Mouse (Mus musculus) CH12.LX (cell line): ENCODE results near the gene Immp2l. TPM values are rescaled to one million over a fixed set of nuclear protein-coding genes. Genes with fewer than 3 reads are reported as not detected.

Experiments used
- DNase-seq: peaks from one replicate; pipeline ENCODE4 v3.0.0-alpha.2; 2013; ENCODE audit errors: extremely low read depth
- H3K27ac ChIP-seq: 2 replicates; pipeline ENCODE4 v1.5.1; 2012; ENCODE audit warnings: low read depth, mild to moderate bottlenecking, control low read depth, moderate library complexity; ENCODE audit not compliant: insufficient read depth
- H3K27me3 ChIP-seq: replicated peaks from 2 replicates; pipeline ENCODE3; 2012; ENCODE audit warnings: inconsistent platforms
- H3K36me3 ChIP-seq, 2 experiments: replicated peaks in 1 of 2; 2 replicates each; pipeline versions ENCODE3 to v1.6.1; 2012; ENCODE audit warnings: inconsistent platforms in 1 of 2, low read length in 1 of 2, mild to moderate bottlenecking in 1 of 2, mixed read lengths in 1 of 2, moderate library complexity in 1 of 2; ENCODE audit not compliant: control insufficient read depth in 1 of 2, insufficient read depth in 1 of 2
- H3K4me1 ChIP-seq, 2 experiments: 2 replicates each; pipeline ENCODE4 v1.6.1; 2012; ENCODE audit warnings: inconsistent platforms in 1 of 2, moderate library complexity in 1 of 2; ENCODE audit not compliant: insufficient read depth in 2 of 2, control insufficient read depth in 1 of 2
- H3K4me2 ChIP-seq: 2 replicates; pipeline ENCODE4 v1.6.1; 2012; ENCODE audit warnings: low read depth, mild to moderate bottlenecking, control low read depth; ENCODE audit not compliant: poor library complexity, insufficient read depth, severe bottlenecking
- H3K4me3 ChIP-seq, 3 experiments: fragments of 150-350 bp in 1 of 3; sonication (generic) in 1 of 3; replicated peaks in 1 of 3; 2 replicates each; pipeline versions ENCODE3 to v1.5.1; 2011 to 2012; ENCODE audit warnings: low read depth in 2 of 3, low read length in 2 of 3, mild to moderate bottlenecking in 2 of 3, moderate library complexity in 2 of 3, control low read depth in 1 of 3, improper control_type of control experiment in 1 of 3, inconsistent platforms in 1 of 3, mixed read lengths in 1 of 3; ENCODE audit not compliant: poor library complexity in 1 of 3
- H3K79me2 ChIP-seq: replicated peaks from 2 replicates; pipeline ENCODE4 v1.6.1; 2012; ENCODE audit warnings: mild to moderate bottlenecking, moderate library complexity; ENCODE audit not compliant: control insufficient read depth, poor library complexity, insufficient read depth, severe bottlenecking; ENCODE audit errors: extremely low read depth
- H3K9ac ChIP-seq: 2 replicates; pipeline ENCODE4 v1.6.1; 2012; ENCODE audit warnings: low read depth, mild to moderate bottlenecking, control low read depth, moderate library complexity; ENCODE audit not compliant: insufficient read depth
- H3K9me3 ChIP-seq: replicated peaks from 2 replicates; pipeline ENCODE3; 2012; ENCODE audit warnings: low read length, inconsistent platforms, mixed read lengths
- BHLHE40 ChIP-seq: IDR thresholded peaks from 2 replicates; pipeline ENCODE4 v1.6.1; 2011; ENCODE audit warnings: mild to moderate bottlenecking, low read depth, low read length, improper control_type of control experiment
- CTCF ChIP-seq, 2 experiments: IDR thresholded peaks in 1 of 2; conservative IDR thresholded peaks in 1 of 2; 2 replicates each; pipeline ENCODE4 v1.5.1; 2011 to 2012; ENCODE audit warnings: low read depth in 2 of 2, low read length in 2 of 2, improper control_type of control experiment in 1 of 2, inconsistent platforms in 1 of 2, mild to moderate bottlenecking in 1 of 2, moderate library complexity in 1 of 2
- E2F4 ChIP-seq: IDR thresholded peaks from 2 replicates; pipeline ENCODE4 v1.6.1; 2011; ENCODE audit warnings: low read depth, low read length, improper control_type of control experiment; ENCODE audit not compliant: insufficient replicate concordance
- ELF1 ChIP-seq: IDR thresholded peaks from 2 replicates; pipeline ENCODE4 v1.6.1; 2014; ENCODE audit warnings: low read depth, mild to moderate bottlenecking, inconsistent platforms, low read length, improper control_type of control experiment
- ETS1 ChIP-seq: conservative IDR thresholded peaks from 2 replicates; pipeline ENCODE4 v1.6.1; 2012; ENCODE audit warnings: low read depth, mild to moderate bottlenecking, inconsistent platforms, low read length, improper control_type of control experiment, moderate library complexity
- GABPA ChIP-seq: IDR thresholded peaks from 2 replicates; pipeline ENCODE4 v1.6.1; 2012; ENCODE audit warnings: low read depth, low read length, improper control_type of control experiment, inconsistent platforms; ENCODE audit not compliant: insufficient replicate concordance
- HCFC1 ChIP-seq: IDR thresholded peaks from 2 replicates; pipeline ENCODE4 v1.6.1; 2012; ENCODE audit warnings: low read depth, mild to moderate bottlenecking, inconsistent platforms, low read length, improper control_type of control experiment
- IRF4 ChIP-seq: IDR thresholded peaks from 2 replicates; pipeline ENCODE4 v1.6.1; 2014; ENCODE audit warnings: low read depth, mild to moderate bottlenecking, inconsistent platforms, low read length, improper control_type of control experiment
- JUND ChIP-seq: conservative IDR thresholded peaks from 2 replicates; pipeline ENCODE4 v1.6.1; 2011; ENCODE audit warnings: low read depth, low read length, improper control_type of control experiment
- KAT2A ChIP-seq: IDR thresholded peaks from 2 replicates; pipeline ENCODE4 v1.6.1; 2012; ENCODE audit warnings: low read length, improper control_type of control experiment, inconsistent platforms; ENCODE audit not compliant: insufficient replicate concordance
- MAFK ChIP-seq: IDR thresholded peaks from 2 replicates; pipeline ENCODE4 v1.6.1; 2011; ENCODE audit warnings: low read length, improper control_type of control experiment; ENCODE audit not compliant: insufficient replicate concordance
- MAX ChIP-seq: IDR thresholded peaks from 2 replicates; pipeline ENCODE4 v1.6.1; 2011; ENCODE audit warnings: low read length, improper control_type of control experiment
- MAZ ChIP-seq: IDR thresholded peaks from 2 replicates; pipeline ENCODE4 v1.6.1; 2012; ENCODE audit warnings: low read depth, mild to moderate bottlenecking, inconsistent platforms, low read length, improper control_type of control experiment, moderate library complexity
- MXI1 ChIP-seq: IDR thresholded peaks from 2 replicates; pipeline ENCODE4 v1.6.1; 2011; ENCODE audit warnings: mild to moderate bottlenecking, low read depth, low read length, improper control_type of control experiment
- NRF1 ChIP-seq: IDR thresholded peaks from 2 replicates; pipeline ENCODE4 v1.6.1; 2014; ENCODE audit warnings: low read depth, mild to moderate bottlenecking, inconsistent platforms, low read length, improper control_type of control experiment, moderate library complexity
- POLR2A ChIP-seq: IDR thresholded peaks from 2 replicates; pipeline ENCODE4 v1.6.1; 2011; ENCODE audit warnings: low read depth, mild to moderate bottlenecking, improper control_type of control experiment, low read length
- POLR2AphosphoS2 ChIP-seq: IDR thresholded peaks from 2 replicates; pipeline ENCODE4 v1.6.1; 2011; ENCODE audit warnings: low read depth, low read length, improper control_type of control experiment
- RAD21 ChIP-seq: IDR thresholded peaks from 2 replicates; pipeline ENCODE4 v1.6.1; 2011; ENCODE audit warnings: low read depth, mild to moderate bottlenecking, low read length, improper control_type of control experiment, moderate library complexity
- SIN3A ChIP-seq: IDR thresholded peaks from 2 replicates; pipeline ENCODE4 v1.6.1; 2012; ENCODE audit warnings: low read length, improper control_type of control experiment, inconsistent platforms
- SMC3 ChIP-seq: IDR thresholded peaks from 2 replicates; pipeline ENCODE4 v1.6.1; 2011; ENCODE audit warnings: low read depth, low read length, improper control_type of control experiment
- TBP ChIP-seq: conservative IDR thresholded peaks from 2 replicates; pipeline ENCODE4 v1.6.1; 2011; ENCODE audit warnings: low read depth, low read length, improper control_type of control experiment
- TCF12 ChIP-seq: IDR thresholded peaks from 2 replicates; pipeline ENCODE4 v1.6.1; 2014; ENCODE audit warnings: low read depth, mild to moderate bottlenecking, inconsistent platforms, low read length, improper control_type of control experiment
- UBTF ChIP-seq: IDR thresholded peaks from 2 replicates; pipeline ENCODE4 v1.6.1; 2012; ENCODE audit warnings: low read depth, mild to moderate bottlenecking, inconsistent platforms, low read length, improper control_type of control experiment, moderate library complexity
- USF2 ChIP-seq: conservative IDR thresholded peaks from 2 replicates; pipeline ENCODE4 v1.6.1; 2011; ENCODE audit warnings: low read depth, low read length, improper control_type of control experiment
- ZMIZ1 ChIP-seq: IDR thresholded peaks from 2 replicates; pipeline ENCODE4 v1.6.1; 2012; ENCODE audit warnings: low read depth, mild to moderate bottlenecking, inconsistent platforms, low read length, improper control_type of control experiment
- ZNF384 ChIP-seq: IDR thresholded peaks from 2 replicates; pipeline ENCODE4 v1.6.1; 2012; ENCODE audit warnings: low read depth, low read length, improper control_type of control experiment, inconsistent platforms
- dilution Hi-C: fragments of 300-500 bp; cut with MboI; formaldehyde crosslinking; loops from 2 replicates; pipeline ENCODE4 v1.14.3; 2020; ENCODE audit warnings: low sequenced_read_pairs; ENCODE audit not compliant: extremely low pct_unique_long_range_greater_than_20kb, extremely low pct_ligation_motif_present
- in situ Hi-C: fragments of 300-500 bp; cut with MboI; formaldehyde crosslinking; loops from 3 replicates; pipeline ENCODE4 v1.14.3; 2019; ENCODE audit warnings: low sequenced_read_pairs, low pct_ligation_motif_present, low pct_unique_long_range_greater_than_20kb, mixed read lengths
- polyA plus RNA-seq: library from polyadenylated mRNA; unstranded; fragments of >175 nt; gene quantifications from 2 replicates; pipeline ENCODE4 v1.2.1, GENCODE M21; 2012; ENCODE audit warnings: low read depth; ENCODE audit not compliant: insufficient read length
- total RNA-seq, 2 experiments: library from RNA; depleted of rRNA; stranded (reverse); fragments of 300-350 nt in 1 of 2; fragments of >200 nt in 1 of 2; gene quantifications; 2 replicates each; pipeline ENCODE4 v1.2.3; 2012 to 2014

Gene Immp2l
- total and polyA plus RNA-seq, 3 experiments = 4.8 to 16.5 (median 9.9) TPM

GRCm38 (mm10) chr12:41428806-41429205 is 404.9 kb downstream of the Immp2l start:
- Histone ChIP-seq H3K4me3 (no peak overlapping the region), H3K27ac (no peak overlapping the region), H3K27me3 (no peaks in the 10 kb centered on the region), H3K9me3 (no peaks in the 10 kb centered on the region), H3K4me1 (peaks cover 0 to 10% of the 10 kb centered on the region in 2 experiments; a peak in 2 of 4 replicates), H3K79me2 (no peaks in the 10 kb centered on the region), H3K36me3 (no peaks in the 10 kb centered on the region), H3K9ac (no peak overlapping the region), H3K4me2 (no peak overlapping the region)
- DNase-seq = no peak
- in situ Hi-C loops (no loop called here), dilution Hi-C loops (no loop called here)
- TF ChIP-seq IRF4 (no peak), HCFC1 (no peak), MAX (no peak), JUND (no peak), ELF1 (no peak), E2F4 (no peak), SIN3A (no peak), ETS1 (no peak), KAT2A (no peak), GABPA (no peak), MAFK (no peak), USF2 (no peak), MXI1 (no peak), POLR2AphosphoS2 (no peak), BHLHE40 (no peak), MAZ (no peak), ZMIZ1 (no peak), TCF12 (no peak), UBTF (no peak), ZNF384 (no peak)

GRCm38 (mm10) chr12:41436206-41436985 is 412.5 kb downstream of the Immp2l start:
- H3K4me2 ChIP-seq = no peak overlapping the region
- no peak overlapping the region for H3K9ac ChIP-seq
- no peaks in the 10 kb centered on the region; a peak in 1 of 4 replicates for H3K4me1 ChIP-seq
- in situ Hi-C loops (no loop called here), dilution Hi-C loops (no loop called here)
- no peaks in the 10 kb centered on the region for H3K36me3 ChIP-seq
- no peak for DNase-seq
- no peak overlapping the region for H3K27ac ChIP-seq
- H3K4me3 ChIP-seq = no peak overlapping the region
- H3K9me3 ChIP-seq = no peaks in the 10 kb centered on the region
- no peaks in the 10 kb centered on the region for H3K27me3 ChIP-seq
- H3K79me2 ChIP-seq = no peaks in the 10 kb centered on the region
- no peak for TF ChIP-seq TBP
- TF ChIP-seq SMC3 = no peak
- no peak for TF ChIP-seq MAZ
- no peak for TF ChIP-seq JUND
- no peak for TF ChIP-seq ETS1
- no peak for TF ChIP-seq ELF1
- no peak for TF ChIP-seq RAD21
- no peak for TF ChIP-seq POLR2A
- TF ChIP-seq NRF1 = no peak
- TF ChIP-seq CTCF (conservative IDR thresholded peaks at IDR 0.05 in 1 of 2, IDR thresholded peaks at IDR 0.05 in 1 of 2; ENCODE audit: low read depth in 2 of 2, low read length in 2 of 2) = no peak
- no peak for TF ChIP-seq ZMIZ1
- no peak for TF ChIP-seq UBTF
